Mouse (Mus musculus) intestine, embryonic 15.5 days (tissue): ENCODE data around the gene Cacna1c. TPM values are rescaled to one million over a fixed set of nuclear protein-coding genes. Genes with fewer than 3 reads are reported as not detected.
A peak's percentile ranks its signal among the peaks of the same experiment; 100 is the strongest.

ENCODE experiments used
- ATAC-seq: fragments of 200-750 bp; cut with Nextera tagmentation; 2 replicates; pipeline ENCODE4 v1.8.0; 2017; ENCODE audit warnings: moderate TSS enrichment, moderate library complexity
- H3K27ac ChIP-seq: fragments of 300-500 bp; sonication (generic); 2 replicates; pipeline ENCODE4 v1.5.1; 2015; ENCODE audit warnings: mild to moderate bottlenecking, inconsistent platforms
- H3K27me3 ChIP-seq: fragments of 300-500 bp; sonication (generic); replicated peaks from 2 replicates; pipeline ENCODE4 v1.6.1; 2015; ENCODE audit warnings: inconsistent platforms
- H3K36me3 ChIP-seq: fragments of 300-500 bp; sonication (generic); 2 replicates; pipeline ENCODE4 v1.6.1; 2015; ENCODE audit warnings: inconsistent platforms
- H3K4me1 ChIP-seq: fragments of 300-500 bp; sonication (generic); replicated peaks from 2 replicates; pipeline ENCODE4 v1.6.1; 2015; ENCODE audit warnings: inconsistent platforms
- H3K4me2 ChIP-seq: fragments of 300-500 bp; sonication (generic); replicated peaks from 2 replicates; pipeline ENCODE4 v1.6.1; 2015; ENCODE audit warnings: mild to moderate bottlenecking, inconsistent platforms
- H3K4me3 ChIP-seq: fragments of 300-500 bp; sonication (generic); replicated peaks from 2 replicates; pipeline ENCODE4 v1.5.1; 2015; ENCODE audit warnings: inconsistent platforms
- H3K9ac ChIP-seq: fragments of 300-500 bp; sonication (generic); 2 replicates; pipeline ENCODE4 v1.6.1; 2015; ENCODE audit warnings: inconsistent platforms
- H3K9me3 ChIP-seq: fragments of 300-500 bp; sonication (generic); 2 replicates; pipeline ENCODE4 v1.6.1; 2016; ENCODE audit warnings: inconsistent platforms
- WGBS: fragments of 180-500 bp; shearing (Covaris S2); methylation state at CpG from one replicate; pipeline ENCODE4 v1.1.7; 2015; 5-methylcytosine and 5-hydroxymethylcytosine counted together
- polyA plus RNA-seq: library from polyadenylated mRNA; unstranded; fragments of >200 nt; fragmentation: Nextera tagmentation; extraction: Ambion mirVana; gene quantifications from 2 replicates; pipeline ENCODE4 v1.2.1, GENCODE M21; 2015

The Cacna1c gene
- polyA plus RNA-seq, 1 experiment from 2014 or later = 3.0 TPM

DNA sequence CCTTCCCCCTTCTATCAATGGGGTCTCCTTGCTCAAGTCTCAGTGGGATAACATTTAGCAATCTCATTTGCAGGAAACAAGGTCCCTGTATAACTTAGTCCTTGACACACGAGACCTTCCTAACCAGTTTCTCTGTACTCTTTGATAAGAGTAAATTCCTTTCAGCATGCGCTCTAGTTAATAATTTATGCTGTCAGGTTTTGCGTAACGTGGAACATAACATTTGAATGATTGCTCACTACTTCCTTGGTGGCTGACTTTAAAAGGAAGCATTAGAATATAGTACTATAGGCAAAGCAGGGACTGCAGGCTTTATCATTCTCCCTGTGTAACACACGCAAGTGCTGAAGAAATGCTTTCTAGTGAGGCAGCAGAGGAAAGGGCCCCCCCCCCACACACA, 232.9 kb downstream of the Cacna1c start:
- Histone ChIP-seq H3K9me3 (no peaks in the 10 kb centered on the region), H3K36me3 (no peaks in the 10 kb centered on the region), H3K27me3 (no peaks in the 10 kb centered on the region), H3K4me3 (no peak overlapping the region), H3K4me2 (no peak overlapping the region), H3K9ac (no peak overlapping the region), H3K4me1 (peaks cover 2% of the 10 kb centered on the region; the same call in 1 of the 2 replicates), H3K27ac (peak overlapping the region; percentile 56; the same call in 1 of the 2 replicates)
- whole genome bisulfite sequencing = 35% methylated on average over 5 of the region's 5 CpGs
- ATAC-seq = peak; percentile 86

DNA sequence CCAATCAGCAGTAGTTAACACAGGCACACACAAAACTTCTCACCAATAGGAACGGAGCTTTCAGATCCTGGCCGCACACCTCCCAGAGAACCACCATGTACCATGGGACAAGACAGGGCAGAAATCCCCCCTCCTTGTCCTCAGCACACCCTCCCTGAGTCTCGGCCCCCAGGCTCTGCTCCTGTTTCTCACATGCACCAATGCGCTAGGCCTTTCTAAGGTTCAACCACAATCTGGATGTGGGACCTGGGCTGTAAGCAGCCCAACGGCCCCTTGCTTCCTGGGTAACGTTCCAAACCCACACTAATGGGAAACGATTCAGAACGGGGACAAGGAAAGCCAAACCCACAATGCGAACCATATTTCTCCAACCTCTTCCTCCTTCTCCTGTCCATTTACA, 237.7 kb downstream of the Cacna1c start:
- Histone ChIP-seq H3K9me3 (no peaks in the 10 kb centered on the region), H3K27ac (no peak overlapping the region), H3K4me2 (no peak overlapping the region), H3K27me3 (no peaks in the 10 kb centered on the region), H3K4me1 (no peaks in the 10 kb centered on the region), H3K9ac (no peak overlapping the region), H3K36me3 (no peaks in the 10 kb centered on the region), H3K4me3 (no peak overlapping the region)
- no peak for ATAC-seq
- 92% methylated on average over 9 of the region's 9 CpGs for WGBS

DNA sequence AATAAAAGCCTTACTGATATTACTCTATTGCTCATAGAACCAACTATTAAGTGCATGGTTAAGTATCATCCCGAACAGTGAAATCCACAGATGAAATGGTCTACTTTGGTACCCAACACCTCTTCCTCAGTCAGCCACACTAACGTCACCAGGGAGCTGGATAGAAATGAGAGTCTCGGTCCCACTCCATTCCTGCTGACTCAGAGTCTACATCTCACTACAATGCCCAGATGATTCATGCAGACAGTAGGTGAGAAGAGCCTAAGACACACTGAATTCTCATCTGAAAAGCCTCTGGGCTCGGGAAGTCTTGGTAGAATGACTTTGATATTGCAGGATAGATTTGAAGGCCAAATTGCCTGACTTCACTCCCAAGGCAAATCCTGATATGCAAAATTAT, 240.0 kb downstream of the Cacna1c start:
- no peak for ATAC-seq
- Histone ChIP-seq H3K27me3 (no peaks in the 10 kb centered on the region), H3K4me2 (no peak overlapping the region), H3K9me3 (no peaks in the 10 kb centered on the region), H3K4me1 (no peaks in the 10 kb centered on the region), H3K27ac (no peak overlapping the region), H3K9ac (no peak overlapping the region), H3K4me3 (no peak overlapping the region), H3K36me3 (no peaks in the 10 kb centered on the region)
- 88% methylated on average over 4 of the region's 4 CpGs for WGBS

DNA sequence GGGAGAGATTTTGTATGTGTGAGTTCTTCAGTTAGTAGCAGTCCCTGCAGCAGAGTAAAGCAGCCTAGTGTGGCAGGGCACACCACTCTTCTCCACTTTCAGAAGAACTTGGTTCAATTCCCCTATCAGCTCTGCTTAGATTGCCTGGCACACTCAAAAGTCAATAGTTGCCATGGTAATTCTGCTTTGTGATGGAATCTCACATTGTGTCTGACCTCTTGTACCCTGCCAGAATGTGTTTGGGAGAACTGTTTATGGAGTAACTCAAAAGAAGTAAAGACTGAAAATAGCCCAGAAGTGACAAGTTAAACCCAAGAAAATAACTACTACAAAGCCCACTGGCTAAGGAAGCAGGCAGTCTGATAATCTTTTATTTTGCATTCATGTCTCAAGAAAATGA, 240.4 kb downstream of the Cacna1c start:
- Histone ChIP-seq H3K27ac (no peak overlapping the region), H3K4me3 (no peak overlapping the region), H3K9ac (no peak overlapping the region), H3K4me2 (no peak overlapping the region), H3K36me3 (no peaks in the 10 kb centered on the region), H3K9me3 (no peaks in the 10 kb centered on the region), H3K27me3 (no peaks in the 10 kb centered on the region), H3K4me1 (no peaks in the 10 kb centered on the region)
- ATAC-seq = no peak

DNA sequence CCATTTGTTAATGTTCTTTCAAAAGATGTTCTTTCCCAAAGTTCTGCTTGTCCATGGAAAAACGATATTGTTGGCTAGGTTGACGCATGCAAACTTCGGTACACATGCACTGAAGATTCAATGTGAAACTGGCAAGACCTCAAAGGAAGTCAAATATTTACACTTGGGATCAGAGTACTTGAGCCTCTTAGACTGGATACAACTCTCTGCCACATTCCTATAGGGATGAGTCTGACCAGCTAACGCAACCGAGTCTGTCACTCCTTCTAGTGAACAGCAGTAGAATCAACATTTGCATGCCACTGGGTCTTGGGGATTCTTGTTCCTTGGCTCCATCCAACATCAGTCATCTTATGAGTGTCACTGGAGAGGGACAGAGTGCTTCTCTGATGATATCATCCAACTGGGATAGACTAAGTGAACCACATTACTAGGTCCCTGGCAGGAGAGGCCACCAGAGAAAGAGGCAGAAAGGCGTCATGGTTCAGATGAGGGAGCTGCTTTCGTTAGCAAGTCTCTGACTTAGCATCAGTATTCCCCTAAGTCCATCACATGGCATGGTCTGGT, 241.1 kb downstream of the Cacna1c start:
- WGBS = 59% methylated on average over 7 of the region's 7 CpGs
- no peak overlapping the region for H3K4me3 ChIP-seq
- H3K36me3 ChIP-seq = no peaks in the 10 kb centered on the region
- no peaks in the 10 kb centered on the region for H3K9me3 ChIP-seq
- H3K27ac ChIP-seq = no peak overlapping the region
- H3K4me1 ChIP-seq = no peaks in the 10 kb centered on the region
- H3K4me2 ChIP-seq = no peak overlapping the region
- H3K9ac ChIP-seq = no peak overlapping the region
- H3K27me3 ChIP-seq = no peaks in the 10 kb centered on the region
- no peak for ATAC-seq

DNA sequence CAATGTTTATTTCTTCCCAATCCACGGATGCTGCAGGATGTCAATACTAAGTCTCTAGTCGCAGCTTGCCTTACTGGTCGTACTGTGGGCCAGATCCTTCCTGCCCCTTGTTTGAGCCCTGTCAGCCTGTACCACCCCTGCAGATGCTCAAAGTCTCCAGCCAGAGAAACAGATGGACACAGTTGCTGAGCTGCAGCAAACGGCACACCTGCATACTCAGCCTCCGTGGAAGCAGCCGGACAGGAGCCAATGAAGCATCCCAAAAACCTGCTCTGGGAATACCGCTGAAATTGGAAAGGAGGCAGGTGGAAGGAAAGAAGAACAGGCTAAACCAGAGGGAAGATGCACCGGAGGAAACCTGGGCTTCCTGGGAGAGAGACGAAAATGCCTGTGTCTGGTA, 243.8 kb downstream of the Cacna1c start:
- 77% methylated on average over 9 of the region's 9 CpGs for WGBS
- Histone ChIP-seq H3K36me3 (no peaks in the 10 kb centered on the region), H3K27me3 (no peaks in the 10 kb centered on the region), H3K4me3 (no peak overlapping the region), H3K9ac (no peak overlapping the region), H3K27ac (no peak overlapping the region), H3K4me2 (no peak overlapping the region), H3K4me1 (no peaks in the 10 kb centered on the region), H3K9me3 (no peaks in the 10 kb centered on the region)
- no peak for ATAC-seq

DNA sequence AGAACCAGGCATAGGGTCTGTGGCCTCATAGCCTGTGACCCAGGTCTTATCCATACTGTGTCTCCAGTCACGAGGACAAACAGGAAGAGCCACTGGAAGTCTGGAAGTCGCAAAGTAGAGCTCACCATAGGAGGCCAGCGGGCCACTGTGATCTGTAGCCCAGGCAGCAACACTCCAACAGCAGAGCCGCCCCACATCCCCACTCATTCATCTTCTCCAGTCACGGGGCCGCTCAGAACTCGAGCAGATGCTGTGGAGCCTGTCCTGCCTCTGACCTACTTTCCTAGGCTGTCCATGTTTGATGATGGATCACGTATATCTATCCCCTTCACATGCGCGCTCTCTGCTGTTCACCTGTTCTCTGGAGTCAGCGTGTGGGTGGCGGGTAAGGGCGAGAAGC, 246.0 kb downstream of the Cacna1c start:
- no peak overlapping the region for H3K27ac ChIP-seq
- no peak overlapping the region for H3K4me2 ChIP-seq
- WGBS = 54% methylated on average over 13 of the region's 13 CpGs
- no peak overlapping the region for H3K9ac ChIP-seq
- ATAC-seq = no peak
- no peaks in the 10 kb centered on the region for H3K27me3 ChIP-seq
- H3K4me1 ChIP-seq = no peaks in the 10 kb centered on the region
- no peaks in the 10 kb centered on the region for H3K36me3 ChIP-seq
- no peak overlapping the region for H3K4me3 ChIP-seq
- H3K9me3 ChIP-seq = no peaks in the 10 kb centered on the region

DNA sequence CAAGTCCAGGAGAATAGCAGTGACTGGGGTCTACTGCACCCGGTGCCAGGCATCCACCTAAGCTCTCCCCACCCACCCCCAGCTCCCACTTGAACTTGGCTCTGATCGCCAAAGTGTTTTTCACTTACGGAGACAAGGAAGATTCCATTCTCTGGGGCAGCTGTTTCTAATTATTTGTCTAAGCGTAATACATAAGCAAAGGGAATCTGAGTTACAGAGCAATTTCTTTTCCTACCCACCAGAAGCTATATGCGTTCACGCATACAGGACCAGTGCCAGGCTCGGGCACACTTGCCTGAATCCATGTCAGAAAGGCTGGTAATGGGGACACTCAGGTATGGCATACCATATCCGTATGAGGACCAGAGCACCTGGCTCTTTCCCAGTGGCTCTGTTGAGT, 248.9 kb downstream of the Cacna1c start:
- no peak overlapping the region for H3K27ac ChIP-seq
- WGBS = 72% methylated on average over 8 of the region's 8 CpGs
- H3K9me3 ChIP-seq = no peaks in the 10 kb centered on the region
- no peak overlapping the region for H3K4me3 ChIP-seq
- no peaks in the 10 kb centered on the region for H3K36me3 ChIP-seq
- H3K27me3 ChIP-seq = no peaks in the 10 kb centered on the region; the same call in 1 of the 2 replicates
- H3K9ac ChIP-seq = no peak overlapping the region
- no peak for ATAC-seq
- H3K4me1 ChIP-seq = no peaks in the 10 kb centered on the region
- no peak overlapping the region for H3K4me2 ChIP-seq

DNA sequence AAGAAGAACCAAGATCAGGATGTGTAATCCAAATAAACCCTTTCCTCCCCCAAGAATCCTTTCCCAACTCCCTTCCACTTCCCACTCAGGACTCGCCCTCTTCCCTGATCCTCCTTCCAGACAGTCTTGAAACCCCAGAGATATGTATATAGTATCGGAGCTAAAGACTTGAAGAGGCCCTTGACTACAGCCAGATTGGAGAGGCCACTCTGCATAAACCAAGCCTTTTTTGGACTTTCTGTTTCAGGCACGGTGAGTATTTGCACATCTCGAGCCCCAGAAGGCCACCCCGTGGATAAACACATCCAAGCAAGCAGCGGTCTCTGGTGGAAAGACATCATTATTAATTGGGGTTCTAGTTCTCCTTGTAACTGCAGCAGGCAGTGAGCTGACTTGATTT, 249.6 kb downstream of the Cacna1c start:
- no peak for ATAC-seq
- Histone ChIP-seq H3K9ac (no peak overlapping the region), H3K36me3 (no peaks in the 10 kb centered on the region), H3K4me3 (no peak overlapping the region), H3K27ac (no peak overlapping the region), H3K27me3 (no peaks in the 10 kb centered on the region; the same call in 1 of the 2 replicates), H3K9me3 (no peaks in the 10 kb centered on the region), H3K4me1 (no peaks in the 10 kb centered on the region), H3K4me2 (no peak overlapping the region)
- WGBS = 44% methylated on average over 6 of the region's 6 CpGs

DNA sequence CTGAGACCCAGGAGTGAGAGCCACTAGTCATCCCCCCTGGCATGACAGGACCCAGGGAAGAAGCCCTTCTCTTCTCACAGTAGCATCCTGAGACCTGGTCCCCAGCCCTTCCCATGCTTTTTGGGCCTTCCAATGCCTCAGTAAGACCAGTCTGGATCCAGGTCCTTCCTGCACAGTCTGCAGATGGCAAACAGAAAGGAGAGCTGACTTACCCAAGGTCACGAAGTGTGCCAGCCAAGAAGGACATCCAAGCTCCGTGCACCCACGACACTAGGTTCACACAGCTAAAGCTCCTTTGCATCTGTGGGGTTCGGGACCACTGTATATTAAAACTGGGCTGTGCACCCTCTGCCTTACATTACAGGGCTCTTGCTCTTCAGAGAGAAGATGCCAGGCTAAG, 252.1 kb downstream of the Cacna1c start:
- no peak overlapping the region for H3K27ac ChIP-seq
- H3K9me3 ChIP-seq = no peaks in the 10 kb centered on the region
- H3K9ac ChIP-seq = no peak overlapping the region
- no peak overlapping the region for H3K4me2 ChIP-seq
- H3K4me3 ChIP-seq = no peak overlapping the region
- no peaks in the 10 kb centered on the region for H3K4me1 ChIP-seq
- ATAC-seq = no peak
- H3K27me3 ChIP-seq = no peaks in the 10 kb centered on the region; the same call in 1 of the 2 replicates
- 86% methylated on average over 4 of the region's 4 CpGs for WGBS
- no peaks in the 10 kb centered on the region for H3K36me3 ChIP-seq

DNA sequence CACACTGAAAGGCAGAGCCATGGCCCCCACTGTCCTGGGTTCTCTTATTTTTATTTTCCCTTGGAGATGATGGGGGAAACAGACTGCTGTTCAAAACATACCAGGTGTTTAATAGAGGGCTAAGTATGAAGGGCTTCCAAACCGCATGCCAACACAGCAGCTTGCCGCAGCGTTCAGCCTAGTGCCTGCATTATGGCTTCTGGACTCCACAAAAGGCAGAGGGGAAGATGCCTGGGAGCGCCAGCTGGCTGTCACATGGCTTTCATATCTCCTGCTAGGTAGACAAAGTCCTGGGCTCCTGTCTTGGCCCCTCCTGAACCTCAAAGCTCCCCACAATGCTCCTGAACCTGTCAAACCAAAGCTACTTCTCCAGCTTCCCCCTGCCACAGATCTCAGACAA, 254.4 kb downstream of the Cacna1c start:
- H3K9ac ChIP-seq = no peak overlapping the region
- H3K4me2 ChIP-seq = no peak overlapping the region
- 86% methylated on average over 4 of the region's 4 CpGs for WGBS
- no peak for ATAC-seq
- H3K9me3 ChIP-seq = no peaks in the 10 kb centered on the region
- H3K36me3 ChIP-seq = no peaks in the 10 kb centered on the region
- H3K27ac ChIP-seq = no peak overlapping the region
- no peaks in the 10 kb centered on the region; the same call in 1 of the 2 replicates for H3K27me3 ChIP-seq
- no peak overlapping the region for H3K4me3 ChIP-seq
- no peaks in the 10 kb centered on the region for H3K4me1 ChIP-seq

DNA sequence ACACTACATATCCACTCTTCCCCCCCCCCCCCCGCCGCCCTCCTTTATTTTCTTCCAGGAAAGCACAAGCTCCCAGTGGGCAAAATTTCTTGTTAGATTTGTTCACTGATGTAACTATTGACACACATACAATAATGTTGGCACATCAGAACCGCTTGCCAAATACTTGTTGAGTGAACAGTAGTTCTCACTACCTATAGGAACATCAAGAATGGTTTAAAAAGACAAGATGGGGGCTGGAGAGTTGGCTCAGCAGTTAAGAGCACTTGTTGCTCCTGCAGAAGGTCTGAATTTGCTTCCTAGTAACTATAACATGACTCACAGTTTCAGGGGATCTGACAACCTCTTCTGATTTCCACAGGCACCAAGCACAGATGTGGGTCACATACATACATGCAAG, 255.2 kb downstream of the Cacna1c start:
- Histone ChIP-seq H3K27me3 (no peaks in the 10 kb centered on the region; the same call in 1 of the 2 replicates), H3K27ac (no peak overlapping the region), H3K9me3 (no peaks in the 10 kb centered on the region), H3K4me3 (no peak overlapping the region), H3K9ac (no peak overlapping the region), H3K36me3 (no peaks in the 10 kb centered on the region), H3K4me1 (no peaks in the 10 kb centered on the region), H3K4me2 (no peak overlapping the region)
- 86% methylated on average over 3 of the region's 3 CpGs for WGBS
- no peak for ATAC-seq

DNA sequence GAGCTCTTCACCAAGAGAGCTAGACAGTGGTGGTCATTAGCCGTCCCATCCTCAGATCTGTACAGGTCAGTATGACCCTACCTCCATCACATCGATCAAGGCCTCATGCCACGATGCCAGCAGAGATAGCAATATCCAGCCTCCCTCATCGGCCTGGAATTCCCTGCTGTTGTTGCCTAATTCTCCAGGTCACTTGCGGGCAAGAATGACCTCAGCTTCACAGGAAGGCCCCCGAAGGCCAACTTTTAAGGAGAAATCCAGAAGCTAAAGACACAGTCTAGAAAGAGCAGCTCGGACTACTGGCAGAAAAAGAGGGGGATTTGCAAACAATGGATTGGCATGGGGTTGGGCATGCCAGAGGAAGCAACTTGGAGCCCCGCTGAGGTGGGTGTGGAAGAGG, 256.6 kb downstream of the Cacna1c start:
- no peak overlapping the region for H3K4me2 ChIP-seq
- no peaks in the 10 kb centered on the region; the same call in 1 of the 2 replicates for H3K27me3 ChIP-seq
- H3K9me3 ChIP-seq = no peaks in the 10 kb centered on the region
- no peak overlapping the region for H3K9ac ChIP-seq
- H3K4me1 ChIP-seq = no peaks in the 10 kb centered on the region
- no peak overlapping the region for H3K4me3 ChIP-seq
- H3K27ac ChIP-seq = no peak overlapping the region
- H3K36me3 ChIP-seq = no peaks in the 10 kb centered on the region
- ATAC-seq = no peak
- WGBS = 89% methylated on average over 8 of the region's 8 CpGs
